Mouse (Mus musculus) cerebellum, postnatal 25 days (tissue): ENCODE data around the gene AU021092.

Experiments
- DNase-seq, 2 experiments: peaks; one replicate each; pipeline ENCODE4 v3.0.0; 2021; ENCODE audit warnings: mixed read lengths in 2 of 2

Gene AU021092

GRCm38 (mm10) chr16:5212150-5212549 lies 9.9 kb downstream of the AU021092 start:
- DNase-seq, result no peak

GRCm38 (mm10) chr16:5210365-5210764 lies 11.7 kb downstream of the AU021092 start:
- no peak for DNase-seq

- no peak for DNase-seq
These were observed 16.0 kb downstream of the AU021092 start for GRCm38 (mm10) chr16:5206051-5206450.

- no peak for DNase-seq
These were observed 16.6 kb downstream of the AU021092 start for GRCm38 (mm10) chr16:5205431-5205970.

- peak; percentile 85 to 90 for DNase-seq
These were observed 18.2 kb downstream of the AU021092 start, which contains the start of gene Nagpa for GRCm38 (mm10) chr16:5203668-5204433. Gene Nagpa, minus strand, starts transcription at chr16:5204012.

GRCm38 (mm10) chr16:5203200-5203599 lies 18.9 kb downstream of the AU021092 start:
- DNase-seq, result peak in 1 of 2 experiments; percentile 62

GRCm38 (mm10) chr16:5202681-5203080 lies 19.4 kb downstream of the AU021092 start:
- peak; percentile 54 to 61 for DNase-seq

GRCm38 (mm10) chr16:5195080-5195479 lies 27.0 kb downstream of the AU021092 start:
- DNase-seq, result peak; percentile 51 to 75

- peak; percentile 75 to 76 for DNase-seq
These were observed 35.9 kb downstream of the AU021092 start for GRCm38 (mm10) chr16:5186234-5186633.

GRCm38 (mm10) chr16:5185691-5186090 lies 36.4 kb downstream of the AU021092 start:
- peak in 1 of 2 experiments; percentile 51 for DNase-seq

- peak; percentile 64 to 68 for DNase-seq
These were observed 37.1 kb downstream of the AU021092 start for GRCm38 (mm10) chr16:5184956-5185355.

- peak in 1 of 2 experiments; percentile 29 for DNase-seq
These were observed 38.0 kb downstream of the AU021092 start for GRCm38 (mm10) chr16:5184101-5184500.

- peak; percentile 53 to 58 for DNase-seq
These were observed 38.7 kb downstream of the AU021092 start for GRCm38 (mm10) chr16:5183310-5183975.

- DNase-seq, result no peak
These were observed 49.5 kb downstream of the AU021092 start for GRCm38 (mm10) chr16:5172636-5173035.

- peak; percentile 52 to 65 for DNase-seq
These were observed 53.3 kb downstream of the AU021092 start for GRCm38 (mm10) chr16:5168829-5169228.

- no peak for DNase-seq
These were observed 54.1 kb downstream of the AU021092 start for GRCm38 (mm10) chr16:5168038-5168437.

- DNase-seq, result no peak
These were observed 57.8 kb downstream of the AU021092 start for GRCm38 (mm10) chr16:5164327-5164726.
